Mouse (Mus musculus): ENCODE results near the gene Oas2. TPM values are rescaled to one million over a fixed set of nuclear protein-coding genes. Genes with fewer than 3 reads are reported as not detected.

The Oas2 gene
- polyA plus RNA-seq, 1 experiment from 2014 or later = 0.23 TPM

DNA sequence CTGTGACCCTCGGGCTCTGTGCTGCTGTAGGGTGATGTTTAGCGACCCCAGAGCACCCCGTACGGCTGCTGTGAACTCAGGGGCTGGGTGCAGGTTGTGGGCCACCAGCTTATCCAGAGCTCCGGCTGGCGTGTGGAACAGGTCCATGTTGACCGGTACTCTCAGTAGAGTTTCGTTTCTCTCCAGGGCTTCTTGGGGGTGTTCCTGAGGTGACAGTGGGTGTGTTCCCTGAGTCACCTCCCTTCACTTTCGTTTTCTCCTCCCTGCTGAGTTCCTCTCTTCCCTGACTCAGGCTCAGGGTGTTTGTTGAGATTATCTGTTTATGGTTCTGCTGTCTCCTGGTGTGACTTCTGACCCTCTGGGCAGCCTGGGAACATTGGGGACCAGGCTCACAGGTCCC is 27.8 kb upstream of the Oas2 start, which contains the start of gene Oas3:
Gene Oas3 (minus strand): TSS at position 184 of the 400 bp plus-strand sequence.
- H3K27me3 ChIP-seq (replicated peaks; ENCODE audit: control insufficient read depth, insufficient read depth, low read length) = no peaks in the 10 kb centered on the region
- H3K4me2 ChIP-seq (ENCODE audit: low read depth, low read length) = no peak within 1 kb of the TSS
- no peaks in the 10 kb centered on the region for H3K9me3 ChIP-seq (ENCODE audit: control insufficient read depth, low read length)
- 63% methylated on average over 9 of the region's 9 CpGs for WGBS
- no peak for ATAC-seq
- H3K4me3 ChIP-seq (ENCODE audit: low read length) = no peak within 1 kb of the TSS
- no peaks in the 10 kb centered on the region for H3K36me3 ChIP-seq (ENCODE audit: control insufficient read depth, insufficient read depth, low read length)
- no peak within 1 kb of the TSS for H3K9ac ChIP-seq (ENCODE audit: low read depth, low read length)
- no peak within 1 kb of the TSS for H3K27ac ChIP-seq (ENCODE audit: low read length)
- H3K4me1 ChIP-seq (ENCODE audit: control insufficient read depth, insufficient read depth, low read length) = no peaks in the 10 kb centered on the region

DNA sequence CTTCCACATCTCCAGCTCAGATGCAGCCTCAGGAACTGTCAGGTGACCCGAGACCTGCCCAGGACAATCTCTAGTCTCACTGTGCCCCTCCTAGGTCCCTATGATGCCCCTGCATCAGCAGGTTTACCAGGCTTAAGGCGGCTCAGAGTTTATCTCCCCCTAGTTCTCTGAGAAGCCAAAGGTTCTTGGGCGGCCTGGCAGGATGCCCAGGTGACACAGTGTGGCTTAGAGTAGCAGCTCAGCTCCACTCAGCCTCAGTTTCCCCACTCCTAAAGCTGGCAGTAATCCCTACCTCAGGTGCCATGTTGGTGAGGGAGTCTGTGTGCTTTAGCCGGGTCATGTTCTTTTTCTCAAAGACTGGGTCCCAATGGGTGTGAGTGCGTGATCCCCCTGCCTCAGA is 27.1 kb upstream of the Oas2 start:
- Histone ChIP-seq H3K27ac (ENCODE audit: low read length) (no peak overlapping the region), H3K27me3 (replicated peaks; ENCODE audit: control insufficient read depth, insufficient read depth, low read length) (no peaks in the 10 kb centered on the region), H3K9ac (ENCODE audit: low read depth, low read length) (no peak overlapping the region), H3K36me3 (ENCODE audit: control insufficient read depth, insufficient read depth, low read length) (no peaks in the 10 kb centered on the region), H3K4me3 (ENCODE audit: low read length) (no peak overlapping the region), H3K4me1 (ENCODE audit: control insufficient read depth, insufficient read depth, low read length) (no peaks in the 10 kb centered on the region), H3K9me3 (ENCODE audit: control insufficient read depth, low read length) (no peaks in the 10 kb centered on the region), H3K4me2 (ENCODE audit: low read depth, low read length) (no peak overlapping the region)
- 79% methylated on average over 5 of the region's 5 CpGs for WGBS
- ATAC-seq = no peak

DNA sequence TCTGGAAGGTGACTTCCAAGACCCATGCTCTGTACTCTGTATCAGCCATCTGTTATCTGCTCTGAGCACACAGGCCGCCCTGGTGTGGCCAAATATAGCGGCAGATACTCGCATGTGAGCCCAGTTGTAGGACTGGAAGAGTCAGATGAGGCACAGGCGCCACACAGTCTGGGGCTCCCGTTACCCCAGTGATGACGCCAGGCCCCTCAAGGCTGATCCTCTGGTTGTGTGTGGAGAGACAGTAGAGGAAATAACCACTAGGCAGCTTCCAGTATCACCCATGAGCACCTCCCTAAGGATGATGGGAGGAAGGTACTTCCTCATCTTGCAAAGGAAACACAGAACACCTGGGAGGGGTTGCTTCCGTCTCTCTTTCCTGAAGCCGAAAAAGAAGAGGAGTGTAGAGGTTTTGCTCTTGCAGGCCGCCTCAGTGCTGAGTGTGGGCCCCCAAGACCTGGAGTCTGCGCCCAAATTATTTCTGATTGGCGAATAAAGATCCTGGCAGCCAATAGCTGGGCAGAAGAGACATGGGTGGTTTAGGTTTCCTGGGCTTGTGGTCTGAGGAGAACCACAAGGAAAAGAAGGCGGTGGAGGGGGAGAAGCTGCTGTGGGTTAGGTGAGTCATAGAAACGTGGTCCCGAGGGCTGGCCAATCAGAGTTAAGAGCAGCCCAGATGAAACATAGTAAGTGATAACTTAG is 25.8 kb upstream of the Oas2 start:
- no peaks in the 10 kb centered on the region for H3K27me3 ChIP-seq (replicated peaks; ENCODE audit: control insufficient read depth, insufficient read depth, low read length)
- H3K4me1 ChIP-seq (ENCODE audit: control insufficient read depth, insufficient read depth, low read length) = no peaks in the 10 kb centered on the region
- no peak overlapping the region for H3K27ac ChIP-seq (ENCODE audit: low read length)
- no peaks in the 10 kb centered on the region for H3K9me3 ChIP-seq (ENCODE audit: control insufficient read depth, low read length)
- no peaks in the 10 kb centered on the region for H3K36me3 ChIP-seq (ENCODE audit: control insufficient read depth, insufficient read depth, low read length)
- H3K4me3 ChIP-seq (ENCODE audit: low read length) = no peak overlapping the region
- 66% methylated on average over 14 of the region's 14 CpGs for WGBS
- H3K9ac ChIP-seq (ENCODE audit: low read depth, low read length) = no peak overlapping the region
- H3K4me2 ChIP-seq (ENCODE audit: low read depth, low read length) = no peak overlapping the region
- no peak for ATAC-seq

DNA sequence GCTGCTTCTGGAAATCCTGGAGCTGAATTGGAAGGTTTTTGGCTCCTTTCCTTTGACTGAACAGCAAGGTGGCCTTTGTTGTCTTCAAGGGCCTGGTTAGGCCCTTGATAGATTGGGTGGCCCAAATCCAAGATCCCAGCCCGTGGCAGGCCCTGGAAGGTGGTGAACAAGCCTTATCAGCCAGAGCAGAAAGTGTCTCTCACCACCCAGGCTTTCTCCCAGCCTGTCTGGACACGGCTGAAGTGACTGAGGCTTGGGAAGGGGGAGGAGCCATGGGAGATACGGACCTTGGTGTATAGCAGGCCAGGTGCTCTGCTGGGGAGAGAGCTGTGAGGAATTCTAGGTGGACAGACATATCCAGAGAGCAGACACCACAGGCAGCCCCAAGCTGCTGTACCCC is 19.7 kb upstream of the Oas2 start:
- H3K27me3 ChIP-seq (replicated peaks; ENCODE audit: control insufficient read depth, insufficient read depth, low read length) = no peaks in the 10 kb centered on the region
- no peaks in the 10 kb centered on the region for H3K4me1 ChIP-seq (ENCODE audit: control insufficient read depth, insufficient read depth, low read length)
- no peak overlapping the region for H3K27ac ChIP-seq (ENCODE audit: low read length)
- ATAC-seq = no peak
- H3K4me3 ChIP-seq (ENCODE audit: low read length) = no peak overlapping the region
- no peaks in the 10 kb centered on the region for H3K9me3 ChIP-seq (ENCODE audit: control insufficient read depth, low read length)
- no peaks in the 10 kb centered on the region for H3K36me3 ChIP-seq (ENCODE audit: control insufficient read depth, insufficient read depth, low read length)
- no peak overlapping the region for H3K9ac ChIP-seq (ENCODE audit: low read depth, low read length)
- H3K4me2 ChIP-seq (ENCODE audit: low read depth, low read length) = no peak overlapping the region
- WGBS = 56% methylated on average over 3 of the region's 3 CpGs

DNA sequence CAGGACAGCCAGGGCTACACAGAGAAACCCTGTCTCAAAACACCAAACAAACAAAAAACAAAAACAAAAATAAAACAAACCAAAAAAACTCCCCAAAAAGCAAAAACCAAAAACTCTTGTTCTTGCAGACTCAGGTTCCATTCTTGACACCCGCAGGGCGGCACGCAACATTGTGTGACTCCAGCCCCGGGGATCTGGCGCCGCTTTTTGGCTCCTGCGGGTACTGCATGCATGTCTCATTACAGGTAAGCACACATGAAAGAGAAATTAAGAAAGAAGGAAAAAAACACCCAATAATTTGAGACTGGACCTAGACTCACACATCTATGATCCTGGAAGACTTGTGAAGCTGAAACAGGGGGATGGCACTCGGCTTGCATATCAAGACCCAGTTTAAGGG is 15.4 kb upstream of the Oas2 start:
- Histone ChIP-seq H3K9me3 (ENCODE audit: control insufficient read depth, low read length) (no peaks in the 10 kb centered on the region), H3K36me3 (ENCODE audit: control insufficient read depth, insufficient read depth, low read length) (no peaks in the 10 kb centered on the region), H3K4me3 (ENCODE audit: low read length) (no peak overlapping the region), H3K27me3 (replicated peaks; ENCODE audit: control insufficient read depth, insufficient read depth, low read length) (no peaks in the 10 kb centered on the region), H3K4me2 (ENCODE audit: low read depth, low read length) (no peak overlapping the region), H3K4me1 (ENCODE audit: control insufficient read depth, insufficient read depth, low read length) (no peaks in the 10 kb centered on the region), H3K9ac (ENCODE audit: low read depth, low read length) (no peak overlapping the region), H3K27ac (ENCODE audit: low read length) (no peak overlapping the region)
- no peak for ATAC-seq
- whole genome bisulfite sequencing = 65% methylated on average over 8 of the region's 8 CpGs

DNA sequence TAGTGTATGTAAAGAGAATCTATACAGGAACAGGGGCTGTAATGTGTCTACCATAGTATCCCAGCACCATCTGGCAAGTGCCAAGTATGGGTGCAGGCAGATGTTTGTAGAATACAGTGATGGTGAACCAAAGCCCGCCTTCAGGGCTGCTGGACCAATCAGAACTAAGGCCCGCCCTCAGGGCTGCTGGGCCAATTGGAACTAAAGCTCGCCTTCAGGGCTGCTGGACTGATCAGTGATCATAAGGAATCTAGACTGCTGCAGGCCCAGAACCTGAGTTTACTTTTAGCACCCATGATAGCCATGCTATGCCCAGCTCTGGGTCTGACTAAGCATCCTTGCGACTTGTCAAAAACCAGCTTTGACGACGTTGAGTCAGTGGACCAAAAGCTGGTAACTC is 12.2 kb upstream of the Oas2 start:
- ATAC-seq = no peak
- H3K4me3 ChIP-seq (ENCODE audit: low read length) = no peak overlapping the region
- WGBS = 19% methylated on average over 6 of the region's 6 CpGs

DNA sequence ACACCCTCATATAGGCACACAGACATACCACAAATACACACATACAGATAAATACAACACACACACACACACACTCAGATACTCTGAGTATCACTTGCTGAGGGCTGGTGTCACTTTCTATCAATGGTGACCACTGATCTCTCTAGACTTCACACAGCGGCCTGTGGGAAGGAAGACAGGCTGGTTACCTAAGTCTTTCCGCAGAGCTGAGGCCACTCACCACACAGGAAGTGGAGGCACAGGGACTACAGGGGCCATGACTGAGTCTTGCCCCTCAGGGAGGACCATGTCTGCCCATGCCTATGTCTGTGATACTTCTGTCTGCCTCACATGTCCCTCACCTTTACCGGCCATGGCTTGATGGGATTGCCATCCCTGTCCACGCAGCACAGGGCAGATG is 4.6 kb upstream of the Oas2 start:
- Histone ChIP-seq H3K4me1 (ENCODE audit: control insufficient read depth, insufficient read depth, low read length) (no peaks in the 10 kb centered on the region), H3K9me3 (ENCODE audit: control insufficient read depth, low read length) (no peaks in the 10 kb centered on the region), H3K4me2 (ENCODE audit: low read depth, low read length) (no peak overlapping the region), H3K36me3 (ENCODE audit: control insufficient read depth, insufficient read depth, low read length) (no peaks in the 10 kb centered on the region), H3K27me3 (replicated peaks; ENCODE audit: control insufficient read depth, insufficient read depth, low read length) (no peaks in the 10 kb centered on the region), H3K9ac (ENCODE audit: low read depth, low read length) (no peak overlapping the region), H3K4me3 (ENCODE audit: low read length) (no peak overlapping the region), H3K27ac (ENCODE audit: low read length) (no peak overlapping the region)
- no peak for ATAC-seq
- 85% methylated on average over 4 of the region's 4 CpGs for WGBS

More for the DNA sequence above, 12.2 kb upstream of the Oas2 start:
- H3K4me2 ChIP-seq (ENCODE audit: low read depth, low read length) = no peak overlapping the region
- no peak overlapping the region for H3K27ac ChIP-seq (ENCODE audit: low read length)
- H3K9ac ChIP-seq (ENCODE audit: low read depth, low read length) = no peak overlapping the region
- no peaks in the 10 kb centered on the region for H3K27me3 ChIP-seq (replicated peaks; ENCODE audit: control insufficient read depth, insufficient read depth, low read length)
- no peaks in the 10 kb centered on the region for H3K4me1 ChIP-seq (ENCODE audit: control insufficient read depth, insufficient read depth, low read length)
- no peaks in the 10 kb centered on the region for H3K36me3 ChIP-seq (ENCODE audit: control insufficient read depth, insufficient read depth, low read length)
- H3K9me3 ChIP-seq (ENCODE audit: control insufficient read depth, low read length) = no peaks in the 10 kb centered on the region

DNA sequence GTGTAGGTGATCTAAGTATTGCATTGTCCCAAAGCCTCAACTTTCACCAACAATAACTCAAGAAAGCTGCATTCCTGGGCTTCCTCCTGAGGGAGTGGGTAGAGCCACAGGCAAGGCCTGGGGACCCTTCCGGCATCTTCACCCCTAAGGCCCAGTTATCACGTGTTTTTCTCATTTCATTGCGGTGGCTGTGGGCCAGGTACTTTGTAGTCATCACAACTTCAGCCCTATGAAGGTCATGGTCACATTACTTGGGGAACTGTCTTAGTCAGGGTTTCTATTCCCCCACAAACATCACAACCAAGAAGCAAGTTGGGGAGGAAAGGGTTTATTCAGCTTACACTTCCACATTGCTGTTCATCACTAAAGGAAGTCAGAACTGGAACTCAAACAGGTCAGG is 3.1 kb upstream of the Oas2 start:
- H3K9ac ChIP-seq (ENCODE audit: low read depth, low read length) = no peak overlapping the region
- H3K27ac ChIP-seq (ENCODE audit: low read length) = no peak overlapping the region
- H3K27me3 ChIP-seq (replicated peaks; ENCODE audit: control insufficient read depth, insufficient read depth, low read length) = no peaks in the 10 kb centered on the region
- 70% methylated on average over 3 of the region's 3 CpGs for WGBS
- no peak overlapping the region for H3K4me2 ChIP-seq (ENCODE audit: low read depth, low read length)
- no peaks in the 10 kb centered on the region for H3K36me3 ChIP-seq (ENCODE audit: control insufficient read depth, insufficient read depth, low read length)
- H3K4me3 ChIP-seq (ENCODE audit: low read length) = no peak overlapping the region
- H3K9me3 ChIP-seq (ENCODE audit: control insufficient read depth, low read length) = no peaks in the 10 kb centered on the region
- ATAC-seq = no peak
- H3K4me1 ChIP-seq (ENCODE audit: control insufficient read depth, insufficient read depth, low read length) = no peaks in the 10 kb centered on the region

DNA sequence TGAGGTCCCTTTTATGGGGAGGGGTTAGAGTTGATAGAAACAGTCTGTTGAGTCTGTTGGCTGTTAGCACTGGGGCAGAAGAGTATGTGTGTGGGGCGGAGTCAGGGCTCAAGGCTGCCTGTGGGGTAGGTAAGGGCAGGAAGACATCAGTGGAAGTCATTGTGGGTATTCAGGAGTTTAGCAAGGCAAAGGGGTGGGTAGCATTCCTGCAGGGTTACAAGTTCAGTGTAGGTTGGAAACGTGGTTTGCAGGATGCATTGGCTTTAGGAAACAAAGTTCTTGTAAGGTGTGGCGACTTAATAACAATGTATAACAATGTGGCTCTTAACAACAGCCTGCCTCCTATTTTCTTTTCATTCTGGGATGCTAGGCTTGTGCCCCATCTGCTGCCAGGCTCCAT is 1.6 kb upstream of the Oas2 start:
- no peaks in the 10 kb centered on the region for H3K27me3 ChIP-seq (replicated peaks; ENCODE audit: control insufficient read depth, insufficient read depth, low read length)
- 74% methylated on average over 3 of the region's 3 CpGs for WGBS
- no peaks in the 10 kb centered on the region for H3K9me3 ChIP-seq (ENCODE audit: control insufficient read depth, low read length)
- no peaks in the 10 kb centered on the region for H3K4me1 ChIP-seq (ENCODE audit: control insufficient read depth, insufficient read depth, low read length)
- ATAC-seq = no peak
- no peak overlapping the region for H3K9ac ChIP-seq (ENCODE audit: low read depth, low read length)
- no peak overlapping the region for H3K4me3 ChIP-seq (ENCODE audit: low read length)
- H3K4me2 ChIP-seq (ENCODE audit: low read depth, low read length) = no peak overlapping the region
- no peak overlapping the region for H3K27ac ChIP-seq (ENCODE audit: low read length)
- H3K36me3 ChIP-seq (ENCODE audit: control insufficient read depth, insufficient read depth, low read length) = no peaks in the 10 kb centered on the region

DNA sequence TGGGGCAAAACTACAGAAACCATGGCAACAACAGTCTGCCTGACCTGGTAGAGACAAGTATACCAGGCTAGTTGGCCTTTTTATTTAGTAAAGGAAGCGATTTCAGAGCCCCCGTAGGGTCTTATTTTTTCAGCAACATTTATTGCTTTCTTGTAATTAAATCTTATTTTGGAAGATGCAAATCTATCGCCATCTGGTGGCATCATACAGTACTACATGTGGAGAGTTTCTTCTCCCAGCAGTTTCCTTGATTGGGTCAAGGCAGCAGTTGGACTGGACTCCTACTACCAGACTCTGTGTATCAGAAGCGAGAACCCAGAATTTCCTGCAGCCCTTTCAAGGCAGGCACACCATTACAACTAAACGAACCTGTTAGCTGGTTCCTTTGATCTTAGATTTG is 3.2 kb downstream of the Oas2 start:
- Histone ChIP-seq H3K4me2 (ENCODE audit: low read depth, low read length) (no peak overlapping the region), H3K36me3 (ENCODE audit: control insufficient read depth, insufficient read depth, low read length) (no peaks in the 10 kb centered on the region), H3K27me3 (replicated peaks; ENCODE audit: control insufficient read depth, insufficient read depth, low read length) (no peaks in the 10 kb centered on the region), H3K27ac (ENCODE audit: low read length) (no peak overlapping the region), H3K9ac (ENCODE audit: low read depth, low read length) (no peak overlapping the region), H3K9me3 (ENCODE audit: control insufficient read depth, low read length) (no peaks in the 10 kb centered on the region), H3K4me3 (ENCODE audit: low read length) (no peak overlapping the region), H3K4me1 (ENCODE audit: control insufficient read depth, insufficient read depth, low read length) (no peaks in the 10 kb centered on the region)
- ATAC-seq = no peak
- 10% methylated on average over 5 of the region's 5 CpGs for WGBS
